Mouse (Mus musculus) right cerebral cortex, adult 2 months (tissue): ENCODE measurements at regions not wholly inside any gene's neighbourhood (a gene's known extent, or its start where the extent isn't known, plus 50 kb on each side); places are given as distances from the start of the nearest gene placed in this dataset.
A peak's percentile ranks its signal among the peaks of the same experiment; 100 is the strongest.

Source experiments
- DNase-seq, 2 experiments: peaks; one replicate each; pipeline ENCODE4 v3.0.0; 2021 to 2022; ENCODE audit warnings: low spot score in 2 of 2

GRCm38 (mm10) chr4:55824047-55824760 lies 291.9 kb upstream of the Klf4 start:
- DNase-seq: no peak

DNA sequence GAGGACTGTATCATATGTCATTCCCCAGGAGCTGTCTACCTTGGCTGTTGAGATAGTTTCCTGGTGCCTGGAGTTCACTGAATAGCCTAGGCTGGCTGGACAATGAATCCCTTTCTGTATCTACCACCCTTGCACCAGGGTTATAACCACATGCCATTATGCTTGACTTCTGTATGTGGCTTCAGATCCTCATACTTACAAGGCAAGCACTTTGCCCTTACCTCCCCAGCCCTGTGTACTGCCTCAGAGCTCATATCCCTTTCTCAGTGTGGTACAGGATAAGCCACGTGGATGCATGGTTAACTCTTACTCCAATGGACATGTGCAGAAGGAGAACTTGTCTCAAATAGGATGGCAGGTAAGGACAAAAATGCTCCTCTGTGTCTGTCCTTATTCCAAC lies 291.3 kb upstream of the Klf4 start:
- DNase-seq: no peak

DNA sequence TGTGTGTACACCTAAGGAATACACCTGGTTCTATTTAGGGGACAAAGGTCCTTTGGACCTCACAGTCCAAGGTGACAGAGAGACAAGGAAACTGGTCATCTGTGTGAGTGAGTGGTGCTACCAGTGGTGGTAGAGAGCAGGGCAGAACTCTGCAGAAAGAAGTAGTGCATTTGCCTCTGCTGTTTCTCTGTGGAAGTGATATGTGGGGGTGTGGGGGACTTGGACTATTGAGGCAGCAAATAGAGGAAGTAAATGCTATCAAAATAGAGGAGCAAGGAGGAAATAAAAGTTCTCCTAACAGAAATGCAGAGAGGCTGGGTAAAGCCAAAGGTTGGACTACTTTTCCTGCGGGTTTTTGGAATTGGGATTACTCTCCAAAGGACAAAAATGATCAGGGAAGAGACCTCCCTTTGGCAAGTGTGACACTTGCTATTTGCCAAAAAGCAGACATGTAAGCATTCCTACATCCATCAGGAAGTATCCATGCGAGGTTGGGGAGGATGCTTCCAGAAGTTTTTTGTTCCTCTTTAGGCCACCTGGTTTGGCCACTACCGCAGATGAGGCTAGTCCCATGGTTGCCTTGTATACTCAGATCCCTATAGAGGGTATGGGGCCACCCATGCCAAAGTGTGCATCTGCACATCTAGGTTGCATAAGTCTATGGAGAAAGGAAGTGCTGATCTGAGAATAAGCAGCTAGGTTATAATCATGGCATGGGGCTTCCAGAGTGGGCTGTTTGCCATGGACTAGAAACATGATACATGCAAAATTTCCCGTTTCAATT lies 285.0 kb upstream of the Klf4 start:
- no peak for DNase-seq

- DNase-seq: no peak
Measured at GRCm38 (mm10) chr4:55815832-55816231, 283.6 kb upstream of the Klf4 start.

DNA sequence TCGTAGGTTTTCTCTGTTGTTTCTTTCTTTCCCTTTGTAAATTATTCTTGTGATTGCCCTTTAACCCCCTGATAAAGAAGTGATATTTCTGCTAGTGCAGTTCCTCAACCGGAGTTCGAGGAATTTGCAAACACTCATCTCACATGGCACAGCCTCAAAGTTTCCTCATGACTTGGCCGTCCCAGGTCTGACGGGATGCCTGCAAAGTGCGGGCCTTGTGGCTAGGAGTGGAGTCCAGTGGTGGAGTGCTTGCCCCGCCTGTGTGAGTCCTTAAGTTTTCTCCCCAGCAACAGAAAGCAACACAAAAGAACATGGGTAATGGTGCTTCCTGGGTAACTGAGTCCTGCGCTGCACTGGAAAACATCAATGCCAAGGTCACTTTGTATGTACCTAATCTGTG lies 280.6 kb upstream of the Klf4 start:
- DNase-seq: no peak

DNA sequence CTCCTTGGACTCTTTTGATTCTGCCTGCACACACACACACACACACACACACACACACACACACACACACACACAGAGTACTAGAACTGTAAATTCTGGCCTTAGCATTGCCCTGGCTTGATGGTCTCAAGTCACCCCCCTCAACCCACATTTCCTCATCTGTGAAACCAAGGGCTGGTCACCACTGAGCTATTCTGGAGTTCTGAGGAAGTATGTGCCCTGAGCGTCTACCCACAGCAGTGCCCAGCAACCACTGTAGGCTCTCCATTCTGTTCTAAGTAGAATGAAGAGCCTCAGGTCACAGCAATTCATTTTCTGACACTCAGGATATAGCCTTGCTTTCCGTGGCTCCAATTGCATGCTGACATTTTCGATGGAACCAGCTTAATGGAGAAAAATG lies 279.4 kb upstream of the Klf4 start:
- no peak for DNase-seq

DNA sequence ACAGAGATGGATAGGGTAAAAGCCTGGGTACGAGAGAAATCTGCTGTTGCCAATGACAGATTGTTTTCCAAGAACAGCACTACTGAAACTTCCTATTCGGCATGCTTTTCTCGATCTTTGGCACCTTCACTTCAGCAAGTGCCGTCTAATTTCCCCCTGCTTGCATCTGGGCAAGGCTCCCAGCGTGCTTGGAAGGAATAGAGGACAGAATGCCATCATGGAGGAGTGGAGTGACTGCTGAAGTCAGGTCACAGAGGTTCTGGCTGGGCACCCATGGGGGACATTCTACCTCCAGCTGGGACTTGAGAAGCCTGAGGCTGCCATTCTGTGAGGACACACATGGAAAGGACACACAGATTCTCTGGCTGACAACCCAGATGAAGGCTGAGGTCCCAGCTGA lies 276.2 kb upstream of the Klf4 start:
- no peak for DNase-seq

DNA sequence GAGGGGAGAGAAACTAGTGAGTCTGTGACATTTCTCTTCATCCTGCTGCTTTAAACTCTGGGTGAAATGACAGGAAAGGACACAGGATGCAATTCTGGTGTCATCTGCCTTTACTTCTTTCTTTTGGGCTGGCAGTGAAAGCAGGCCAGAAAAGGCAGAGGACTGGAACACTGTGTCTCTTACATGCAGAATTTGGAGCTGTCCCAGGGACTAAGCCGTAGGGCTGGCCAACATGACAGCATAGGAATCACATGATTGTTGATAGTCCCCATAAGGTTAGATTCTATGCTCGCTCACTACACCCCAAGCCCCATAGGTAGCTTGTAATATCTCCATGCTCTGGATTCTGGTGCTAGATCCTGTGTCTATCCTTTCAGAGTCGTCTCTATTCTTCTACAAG lies 274.5 kb upstream of the Klf4 start:
- no peak for DNase-seq

DNA sequence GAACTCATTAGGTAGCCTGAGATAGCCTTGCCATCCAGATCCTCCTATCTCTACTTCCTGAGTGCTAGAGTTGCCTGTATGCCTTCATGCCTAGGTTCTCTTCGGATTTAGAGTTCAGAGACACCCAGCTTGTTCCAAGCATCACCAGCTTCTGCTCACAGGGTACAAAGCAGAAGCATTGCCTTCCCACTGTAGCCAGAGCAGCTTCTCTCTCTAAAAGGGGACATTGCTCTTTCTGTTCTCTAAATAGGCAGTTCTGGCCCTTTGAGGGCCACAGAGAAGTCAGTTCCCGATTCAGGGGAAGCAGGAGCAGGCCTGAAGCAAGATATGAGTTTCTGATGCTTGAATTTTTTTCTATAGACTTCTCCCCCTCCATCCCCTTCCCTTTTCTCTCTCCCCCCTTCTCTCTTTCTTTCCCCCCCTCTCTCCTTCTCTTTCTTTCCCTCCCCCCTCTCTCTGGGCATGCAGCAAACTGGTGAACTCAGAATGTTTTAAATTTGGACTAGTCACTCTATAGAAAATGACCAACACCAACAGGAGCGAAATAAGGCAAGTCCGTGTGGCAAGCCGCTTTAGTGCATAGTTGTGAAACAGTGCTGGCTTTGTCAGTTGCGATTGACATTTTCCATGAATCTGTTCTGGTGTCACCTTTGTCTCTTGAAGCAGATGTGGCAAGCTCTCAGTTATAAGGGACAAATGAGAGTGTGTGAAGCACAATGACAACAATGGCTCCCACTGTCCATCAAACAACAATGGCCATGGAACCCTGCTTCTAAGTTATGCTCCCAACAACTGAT lies 273.2 kb upstream of the Klf4 start:
- DNase-seq: no peak

DNA sequence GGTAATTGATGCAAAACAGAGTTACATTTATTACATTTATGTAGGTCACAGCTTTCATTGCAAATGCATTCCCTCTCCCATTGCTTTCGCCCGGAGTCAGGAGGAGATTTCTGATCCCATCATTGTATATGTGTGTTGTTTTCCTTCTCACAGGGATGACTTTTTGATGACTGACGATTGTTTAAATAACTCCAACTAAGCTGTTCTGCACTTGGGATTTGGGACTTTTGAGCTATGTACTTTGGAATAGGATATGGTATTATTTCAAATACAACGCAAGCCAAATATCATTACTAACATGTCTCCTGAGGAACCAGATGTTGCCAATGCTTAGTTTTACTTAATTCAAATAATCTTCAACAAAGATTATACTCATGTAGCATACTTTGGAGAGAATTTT lies 269.8 kb upstream of the Klf4 start:
- no peak for DNase-seq

GRCm38 (mm10) chr4:55798099-55798498 lies 265.8 kb upstream of the Klf4 start:
- no peak for DNase-seq

- no peak for DNase-seq
Measured at GRCm38 (mm10) chr4:55781329-55781847, 249.1 kb upstream of the Klf4 start.

- peak in 1 of 2 experiments; percentile 9 for DNase-seq
Measured at GRCm38 (mm10) chr4:55779581-55779980, 247.3 kb upstream of the Klf4 start.

- DNase-seq: no peak
Measured at GRCm38 (mm10) chr4:55775858-55776257, 243.6 kb upstream of the Klf4 start.

DNA sequence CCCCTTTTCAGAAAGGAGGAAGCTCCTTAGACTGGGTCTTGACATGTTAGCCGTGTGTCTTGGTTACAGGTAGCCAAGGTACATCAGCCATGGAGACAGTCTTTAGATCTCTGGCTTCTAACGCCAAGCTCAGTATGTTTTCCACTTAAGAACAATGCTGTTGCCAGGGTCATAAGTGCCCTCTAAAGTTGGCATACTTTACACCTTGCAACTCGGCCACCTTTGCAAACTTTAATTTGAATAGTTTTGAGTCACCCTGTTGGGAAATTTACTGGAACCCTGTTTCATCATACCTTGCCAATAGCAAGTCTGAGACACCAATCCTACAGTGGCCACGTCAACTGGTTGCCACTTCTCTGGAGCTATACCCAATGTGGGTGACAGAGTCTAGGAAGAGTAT lies 242.3 kb upstream of the Klf4 start:
- no peak for DNase-seq

- DNase-seq: no peak
Measured at GRCm38 (mm10) chr4:55769656-55770055, 237.4 kb upstream of the Klf4 start.

DNA sequence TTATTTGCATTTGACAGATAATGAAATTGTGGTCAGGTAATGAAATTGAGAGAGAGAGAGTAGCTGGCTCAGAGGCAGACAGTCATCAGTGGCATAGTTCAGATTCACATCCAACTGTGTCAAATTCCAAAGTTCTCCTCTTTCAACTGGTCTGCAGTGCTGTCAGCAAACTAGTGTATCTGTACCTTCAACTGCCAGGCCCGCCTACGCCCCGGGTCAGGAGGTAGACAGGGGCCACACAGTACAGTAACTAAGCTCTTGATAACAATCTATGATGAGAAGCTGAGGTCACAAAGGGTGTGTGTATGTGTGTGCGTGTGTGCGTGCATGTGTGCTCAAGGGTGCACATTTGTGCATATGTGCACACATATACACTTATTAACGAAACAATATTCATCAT lies 236.1 kb upstream of the Klf4 start:
- no peak for DNase-seq

- DNase-seq: no peak
Measured at GRCm38 (mm10) chr4:55767133-55767532, 234.9 kb upstream of the Klf4 start.

- DNase-seq: no peak
Measured at GRCm38 (mm10) chr4:55765780-55766179, 233.5 kb upstream of the Klf4 start.

DNA sequence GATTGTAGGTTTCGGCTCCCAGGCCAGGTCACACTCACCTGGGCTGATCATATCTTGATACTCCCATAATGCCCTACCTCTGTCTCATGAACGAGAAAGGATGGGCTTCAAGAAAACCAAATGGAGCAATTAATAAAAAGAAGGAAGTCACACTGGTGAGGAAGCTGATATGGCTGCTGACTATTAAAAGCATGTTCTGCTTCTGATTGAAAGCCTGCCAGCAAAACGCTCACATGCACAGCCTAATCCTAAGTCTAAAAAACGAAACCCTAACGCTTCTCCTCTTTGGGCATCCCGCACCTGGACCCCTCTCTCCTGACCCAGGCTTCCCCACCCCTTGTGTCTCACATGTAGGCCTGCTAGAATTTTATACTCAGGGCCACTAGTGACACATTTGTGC lies 230.8 kb upstream of the Klf4 start:
- DNase-seq: no peak

DNA sequence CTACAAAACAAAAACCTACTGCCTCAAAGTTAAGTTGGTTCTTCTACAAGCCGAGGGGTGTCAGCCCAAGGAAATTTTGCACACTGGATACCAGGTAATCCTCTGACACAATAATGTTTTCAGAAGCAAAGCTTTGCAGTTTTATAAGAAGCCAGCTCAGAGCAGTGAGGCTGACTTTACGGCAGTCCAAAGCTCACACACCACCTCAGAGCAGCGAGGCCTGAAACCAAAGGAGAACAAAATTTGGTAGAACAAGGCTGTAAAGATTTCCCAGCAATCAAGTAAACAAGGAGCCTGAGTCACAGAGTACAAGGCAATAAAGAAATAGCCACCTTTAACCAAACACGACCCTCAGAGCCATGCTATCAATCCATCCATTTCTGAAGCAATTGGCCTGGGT lies 230.1 kb upstream of the Klf4 start:
- no peak for DNase-seq

DNA sequence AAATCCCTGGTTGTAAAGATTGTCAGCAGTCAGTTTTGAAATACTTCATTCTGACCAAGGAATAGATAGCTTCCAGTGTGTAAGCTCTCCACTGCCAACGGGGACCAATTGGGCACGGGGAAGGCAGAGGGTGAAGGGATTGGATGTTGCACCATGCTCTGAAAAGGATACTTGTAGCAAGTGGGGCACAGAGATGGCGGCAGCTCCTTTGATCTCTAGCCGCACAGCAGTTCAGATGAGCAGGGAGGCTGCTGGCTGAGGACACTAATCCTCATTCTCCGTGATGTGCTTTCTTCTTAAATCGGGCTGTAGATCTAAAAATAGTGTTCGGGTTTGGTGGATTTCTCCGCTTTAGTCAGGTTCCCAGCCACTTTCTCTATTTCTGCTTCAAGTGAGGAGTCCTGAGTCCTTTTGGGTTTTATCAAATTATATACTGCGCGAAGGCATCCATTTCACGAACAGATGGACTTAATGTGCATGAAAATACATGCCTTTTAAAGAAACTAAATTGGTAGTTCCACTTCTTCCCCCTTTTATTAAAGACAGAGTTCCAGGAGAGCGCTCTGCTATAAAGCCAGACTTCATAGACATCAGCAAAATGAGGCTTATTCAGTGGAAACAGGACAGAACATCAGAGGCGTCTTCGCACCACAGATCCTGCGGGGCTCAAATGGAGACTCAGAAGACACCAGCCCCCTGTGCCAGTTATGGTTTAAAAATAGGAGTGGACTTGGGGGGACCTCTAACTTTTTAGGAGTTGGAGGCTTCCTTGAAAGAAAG lies 225.1 kb upstream of the Klf4 start:
- DNase-seq: peak in 1 of 2 experiments; percentile 4
